Mouse (Mus musculus): ENCODE results near the gene Ccr4.

The Ccr4 gene

DNA sequence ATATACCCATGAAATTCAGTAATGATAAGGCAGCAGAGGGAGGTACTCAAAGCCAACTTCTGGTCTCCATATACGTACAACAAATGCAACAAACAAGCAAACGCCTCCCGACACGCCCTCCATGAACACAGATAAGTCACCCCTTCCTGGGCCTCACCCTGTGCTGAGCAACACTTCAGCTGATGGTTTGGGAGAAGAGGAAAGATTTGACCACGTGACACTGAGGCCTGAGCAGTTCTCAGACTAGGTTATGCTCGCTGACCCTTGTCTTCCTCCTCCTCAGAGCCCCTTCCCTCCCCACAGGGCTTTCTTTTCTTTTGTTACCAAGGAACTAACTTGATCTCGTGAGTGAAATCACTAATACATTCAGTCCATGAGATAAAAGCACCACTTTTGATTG is 37.8 kb downstream of the Ccr4 start:
- DNase-seq, result no peak

- DNase-seq, result no peak
Measured at GRCm38 (mm10) chr9:114465442-114465841, 39.3 kb downstream of the Ccr4 start.

DNA sequence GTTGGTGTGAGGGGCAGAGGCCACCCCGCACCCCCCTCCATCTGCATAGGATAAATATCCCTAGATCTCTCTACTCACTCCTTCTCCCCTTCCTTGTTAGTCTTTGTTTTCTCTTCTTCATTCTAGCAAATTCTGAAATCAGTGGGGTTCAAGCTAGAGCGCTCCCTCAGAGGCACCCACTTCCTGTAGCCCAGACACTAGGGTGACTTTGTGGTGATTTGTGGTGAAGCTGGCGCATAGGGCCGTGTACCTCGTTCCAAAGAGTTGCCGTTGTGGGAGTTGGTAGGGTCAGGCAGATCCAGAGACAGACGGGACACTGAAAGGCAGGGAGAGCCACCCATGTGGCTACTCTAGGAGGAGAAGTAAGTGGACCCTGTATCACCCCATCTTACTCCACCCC is 42.1 kb downstream of the Ccr4 start:
- DNase-seq, result no peak

GRCm38 (mm10) chr9:114458436-114458835 is 46.3 kb downstream of the Ccr4 start:
- no peak for DNase-seq

- no peak for DNase-seq
Measured at GRCm38 (mm10) chr9:114455420-114455819, 49.3 kb downstream of the Ccr4 start.

DNA sequence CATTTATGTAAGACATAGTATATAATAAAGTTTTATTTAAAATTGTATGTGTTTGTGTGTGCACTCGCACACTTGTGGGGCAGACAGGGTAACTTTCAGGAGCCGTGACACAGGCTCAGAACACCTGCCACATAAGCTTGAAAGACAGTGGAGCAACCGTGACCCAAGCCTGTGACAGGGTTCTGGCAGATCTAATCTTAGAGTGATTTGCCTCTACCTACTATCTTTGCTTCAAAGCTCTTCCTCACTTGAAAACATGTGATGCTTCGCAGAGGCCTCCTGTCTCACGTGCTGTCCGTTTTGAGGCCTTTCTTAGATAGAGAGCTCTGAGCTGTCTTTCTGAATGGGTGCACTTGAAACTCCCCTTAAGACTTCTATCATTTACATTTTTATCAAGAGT is 52.3 kb downstream of the Ccr4 start:
- no peak for DNase-seq

GRCm38 (mm10) chr9:114451615-114452014 is 53.1 kb downstream of the Ccr4 start:
- no peak for DNase-seq

GRCm38 (mm10) chr9:114449120-114449754 is 55.5 kb downstream of the Ccr4 start:
- DNase-seq, result no peak

DNA sequence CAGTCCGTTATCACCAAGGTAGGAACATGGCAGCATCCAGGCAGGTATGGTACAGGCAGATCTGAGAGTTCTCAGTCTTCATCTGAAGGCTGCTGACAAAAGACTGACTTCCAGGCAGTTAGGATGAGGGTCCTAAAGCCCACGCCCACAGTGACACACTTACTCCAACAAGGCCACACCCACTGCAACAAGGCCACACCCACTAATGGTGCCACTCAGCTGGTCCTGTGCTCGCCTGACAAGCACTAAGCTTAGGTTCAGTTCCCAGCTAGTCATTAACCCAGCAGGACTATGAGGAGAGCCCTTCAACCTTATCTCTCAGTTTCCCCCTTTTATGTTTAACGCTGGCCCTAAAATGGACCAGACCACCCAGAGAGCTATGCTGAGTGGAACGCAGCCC is 56.0 kb downstream of the Ccr4 start:
- DNase-seq, result no peak

GRCm38 (mm10) chr9:114446887-114447286 is 57.8 kb downstream of the Ccr4 start:
- DNase-seq, result no peak

- DNase-seq, result no peak
Measured at GRCm38 (mm10) chr9:114443351-114443750, 61.4 kb downstream of the Ccr4 start.

DNA sequence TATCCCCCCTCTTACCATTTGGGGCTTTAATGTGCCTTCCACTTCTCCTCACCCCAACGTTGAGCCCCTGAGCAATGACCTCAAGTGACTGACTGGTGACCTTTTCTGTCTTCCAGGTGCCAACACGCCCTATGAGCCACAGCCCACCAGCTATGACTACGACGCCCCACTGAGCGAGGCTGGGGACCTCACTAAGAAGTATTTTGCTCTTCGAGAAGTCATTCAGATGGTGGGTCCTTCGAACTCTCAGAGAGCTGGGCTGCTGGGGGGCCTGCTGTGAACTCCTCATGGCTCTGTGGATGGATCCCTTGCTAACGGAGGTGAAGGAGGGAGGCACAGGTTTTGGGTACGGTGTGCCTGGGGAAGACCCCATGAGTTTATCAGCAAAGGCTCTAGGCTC is 61.8 kb downstream of the Ccr4 start:
- DNase-seq, result no peak

DNA sequence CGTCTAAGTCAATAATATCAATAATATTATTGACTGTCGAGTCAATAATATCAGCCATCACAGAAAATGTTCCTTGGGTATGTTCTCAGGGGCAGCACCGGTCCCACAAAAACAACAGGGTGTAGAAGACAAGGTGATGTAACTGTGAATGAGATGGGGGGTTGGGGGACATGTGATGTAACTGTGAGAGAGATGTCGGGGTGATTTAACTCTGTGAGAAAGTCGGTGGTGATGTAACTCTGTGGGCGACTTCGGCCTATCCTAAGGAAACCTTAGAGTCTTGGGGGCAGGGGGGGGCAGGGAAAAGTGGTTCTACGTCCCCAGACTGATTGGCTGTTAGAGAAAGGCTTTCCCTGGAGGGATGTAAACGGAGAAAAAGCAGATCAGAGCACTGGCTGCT is 62.5 kb downstream of the Ccr4 start:
- DNase-seq, result no peak

DNA sequence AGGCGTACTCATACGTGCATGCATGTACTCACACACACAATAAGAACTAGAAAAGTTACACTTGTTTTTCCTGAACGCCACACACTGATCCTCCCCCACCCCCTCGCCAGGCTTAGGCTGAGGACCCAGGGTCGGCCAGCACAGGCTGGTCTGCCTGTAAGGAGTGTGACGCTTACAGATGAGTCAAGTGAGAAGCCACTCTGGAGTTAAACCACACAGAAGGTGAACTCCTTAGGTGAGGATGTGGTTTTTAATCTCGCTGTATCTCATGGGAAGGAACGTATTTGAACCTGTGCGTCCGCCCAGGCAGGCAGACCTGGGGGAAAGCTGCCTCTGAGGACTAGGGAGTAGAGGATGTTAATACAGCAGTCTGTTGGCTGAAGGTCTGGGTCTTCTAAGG is 64.2 kb downstream of the Ccr4 start:
- DNase-seq, result no peak
